Mouse (Mus musculus) forebrain, embryonic 12.5 days (tissue): Measurements from ENCODE around the gene Mrpl20. TPM values are rescaled to one million over a fixed set of nuclear protein-coding genes. Genes with fewer than 3 reads are reported as not detected.

Source experiments
- ATAC-seq: fragments of 200-750 bp; cut with Nextera tagmentation; 2 replicates; pipeline ENCODE4 v1.8.0; 2017; ENCODE audit warnings: moderate TSS enrichment; ENCODE audit not compliant: low FRiP score
- H3K27ac ChIP-seq: fragments of 300-500 bp; sonication (generic); 2 replicates; pipeline ENCODE4 v1.5.1; 2016; ENCODE audit warnings: mild to moderate bottlenecking
- H3K27me3 ChIP-seq: fragments of 300-500 bp; sonication (generic); 2 replicates; pipeline ENCODE4 v1.6.1; 2016; ENCODE audit warnings: mild to moderate bottlenecking
- H3K36me3 ChIP-seq: fragments of 300-500 bp; sonication (generic); replicated peaks from 2 replicates; pipeline ENCODE4 v1.6.1; 2016; ENCODE audit warnings: mild to moderate bottlenecking
- H3K4me1 ChIP-seq: fragments of 300-500 bp; sonication (generic); 2 replicates; pipeline ENCODE4 v1.6.1; 2016
- H3K4me2 ChIP-seq: fragments of 300-500 bp; sonication (generic); 2 replicates; pipeline ENCODE4 v1.6.1; 2016; ENCODE audit warnings: mild to moderate bottlenecking, moderate library complexity
- H3K4me3 ChIP-seq: fragments of 300-500 bp; sonication (generic); replicated peaks from 2 replicates; pipeline ENCODE4 v1.5.1; 2016; ENCODE audit warnings: mild to moderate bottlenecking
- H3K9ac ChIP-seq: fragments of 300-500 bp; sonication (generic); 2 replicates; pipeline ENCODE4 v1.6.1; 2016; ENCODE audit warnings: mild to moderate bottlenecking
- H3K9me3 ChIP-seq: fragments of 300-500 bp; sonication (generic); 2 replicates; pipeline ENCODE4 v1.6.1; 2016
- WGBS: fragments of 180-500 bp; shearing (Covaris S2); methylation state at CpG from one replicate; pipeline ENCODE4 v1.1.7; 2016; 5-methylcytosine and 5-hydroxymethylcytosine counted together
- polyA plus RNA-seq: library from polyadenylated mRNA; unstranded; fragments of >200 nt; fragmentation: Nextera tagmentation; extraction: Ambion mirVana; gene quantifications from 2 replicates; pipeline ENCODE4 v1.2.1, GENCODE M21; 2016

Mrpl20 gene
- polyA plus RNA-seq, 1 experiment from 2014 or later = 209 TPM

GRCm38 (mm10) chr4:155812665-155813181, 10.0 kb downstream of the Mrpl20 start:
- Histone ChIP-seq H3K9ac (peak overlapping the region; percentile 99), H3K4me3 (peak overlapping the region; percentile 100), H3K4me2 (peak overlapping the region; percentile 82), H3K27me3 (no peaks in the 10 kb centered on the region), H3K36me3 (peaks cover 72% of the 10 kb centered on the region), H3K4me1 (peaks cover 21% of the 10 kb centered on the region), H3K9me3 (no peaks in the 10 kb centered on the region), H3K27ac (peak overlapping the region; percentile 89)
- WGBS = under 1% methylated on average over 35 of the region's 49 CpGs
- peak; percentile 54 for ATAC-seq

- no peak overlapping the region for H3K4me2 ChIP-seq
- peaks cover 85% of the 10 kb centered on the region for H3K36me3 ChIP-seq
- H3K27me3 ChIP-seq = no peaks in the 10 kb centered on the region
- H3K27ac ChIP-seq = no peak overlapping the region
- no peaks in the 10 kb centered on the region for H3K9me3 ChIP-seq
- ATAC-seq = no peak
- WGBS = 78% methylated on average over 4 of the region's 4 CpGs
- peaks cover 13% of the 10 kb centered on the region for H3K4me1 ChIP-seq
- no peak overlapping the region for H3K9ac ChIP-seq
- H3K4me3 ChIP-seq = no peak overlapping the region
Observed at GRCm38 (mm10) chr4:155817533-155817932, 14.9 kb downstream of the Mrpl20 start.

- Histone ChIP-seq H3K27me3 (no peaks in the 10 kb centered on the region), H3K4me3 (no peak overlapping the region), H3K36me3 (peaks cover 94% of the 10 kb centered on the region), H3K4me2 (no peak overlapping the region), H3K9me3 (no peaks in the 10 kb centered on the region), H3K9ac (no peak overlapping the region), H3K4me1 (no peaks in the 10 kb centered on the region), H3K27ac (no peak overlapping the region)
- 78% methylated on average over 7 of the region's 7 CpGs for WGBS
- ATAC-seq = no peak
Observed at GRCm38 (mm10) chr4:155821025-155821424, 18.3 kb downstream of the Mrpl20 start.

- ATAC-seq = no peak
- H3K9ac ChIP-seq = no peak overlapping the region
- no peaks in the 10 kb centered on the region for H3K27me3 ChIP-seq
- H3K36me3 ChIP-seq = peaks cover 90% of the 10 kb centered on the region
- H3K9me3 ChIP-seq = no peaks in the 10 kb centered on the region
- H3K27ac ChIP-seq = no peak overlapping the region
- H3K4me1 ChIP-seq = no peaks in the 10 kb centered on the region
- WGBS = 94% methylated on average over 16 of the region's 16 CpGs
- H3K4me2 ChIP-seq = no peak overlapping the region
- H3K4me3 ChIP-seq = no peak overlapping the region
Observed at GRCm38 (mm10) chr4:155823443-155823842, 20.8 kb downstream of the Mrpl20 start.

- no peak overlapping the region for H3K27ac ChIP-seq
- 94% methylated on average over 4 of the region's 4 CpGs for WGBS
- H3K4me2 ChIP-seq = no peak overlapping the region
- no peaks in the 10 kb centered on the region for H3K9me3 ChIP-seq
- no peaks in the 10 kb centered on the region for H3K27me3 ChIP-seq
- H3K4me1 ChIP-seq = peaks cover 24% of the 10 kb centered on the region
- H3K4me3 ChIP-seq = no peak overlapping the region
- no peak for ATAC-seq
- peaks cover 34% of the 10 kb centered on the region for H3K36me3 ChIP-seq
- H3K9ac ChIP-seq = no peak overlapping the region
Observed at GRCm38 (mm10) chr4:155829866-155830265, 27.2 kb downstream of the Mrpl20 start.

GRCm38 (mm10) chr4:155830596-155830995, 27.9 kb downstream of the Mrpl20 start:
- Histone ChIP-seq H3K4me2 (peak overlapping the region; percentile 99), H3K36me3 (peaks cover 27% of the 10 kb centered on the region), H3K9me3 (no peaks in the 10 kb centered on the region), H3K27me3 (no peaks in the 10 kb centered on the region), H3K4me3 (peak overlapping the region; percentile 79; the same call in 1 of the 2 replicates), H3K4me1 (peaks cover 24% of the 10 kb centered on the region), H3K9ac (no peak overlapping the region), H3K27ac (peak overlapping the region; percentile 46; the same call in 1 of the 2 replicates)
- no peak for ATAC-seq
- WGBS = 61% methylated on average over 8 of the region's 8 CpGs

GRCm38 (mm10) chr4:155831205-155831766, 28.6 kb downstream of the Mrpl20 start, which contains the start of gene Aurkaip1:
TSS of gene Aurkaip1 (plus strand) at chr4:155831272.
- Histone ChIP-seq H3K27ac (peak within 1 kb of the TSS; percentile 90), H3K9me3 (no peaks in the 10 kb centered on the region), H3K9ac (peak within 1 kb of the TSS; percentile 79), H3K27me3 (no peaks in the 10 kb centered on the region), H3K36me3 (peaks cover 24% of the 10 kb centered on the region), H3K4me2 (peak within 1 kb of the TSS; percentile 99), H3K4me3 (peak within 1 kb of the TSS; percentile 79), H3K4me1 (peaks cover 24% of the 10 kb centered on the region)
- WGBS = under 1% methylated on average over 49 of the region's 49 CpGs
- ATAC-seq = peak; percentile 94

GRCm38 (mm10) chr4:155831831-155832230, 29.2 kb downstream of the Mrpl20 start:
- WGBS = 1% methylated on average over 25 of the region's 25 CpGs
- ATAC-seq = no peak; the same call in 1 of the 2 replicates

GRCm38 (mm10) chr4:155832321-155832720, 29.6 kb downstream of the Mrpl20 start:
- ATAC-seq = no peak
- Histone ChIP-seq H3K27ac (peak overlapping the region; percentile 90; the same call in 1 of the 2 replicates), H3K4me1 (peaks cover 24% of the 10 kb centered on the region), H3K36me3 (peaks cover 14% of the 10 kb centered on the region), H3K9ac (peak overlapping the region; percentile 79), H3K4me3 (peak overlapping the region; percentile 79), H3K9me3 (no peaks in the 10 kb centered on the region), H3K4me2 (peak overlapping the region; percentile 99), H3K27me3 (no peaks in the 10 kb centered on the region)
- WGBS = 58% methylated on average over 10 of the region's 10 CpGs

More at GRCm38 (mm10) chr4:155831831-155832230, 29.2 kb downstream of the Mrpl20 start:
- peak overlapping the region; percentile 79 for H3K4me3 ChIP-seq
- H3K36me3 ChIP-seq = peaks cover 18% of the 10 kb centered on the region
- H3K9me3 ChIP-seq = no peaks in the 10 kb centered on the region
- H3K27me3 ChIP-seq = no peaks in the 10 kb centered on the region
- H3K4me2 ChIP-seq = peak overlapping the region; percentile 99
- H3K4me1 ChIP-seq = peaks cover 24% of the 10 kb centered on the region
- H3K27ac ChIP-seq = peak overlapping the region; percentile 90
- peak overlapping the region; percentile 79 for H3K9ac ChIP-seq

- Histone ChIP-seq H3K4me1 (peaks cover 24% of the 10 kb centered on the region), H3K36me3 (peaks cover 6% of the 10 kb centered on the region; the same call in 1 of the 2 replicates), H3K4me3 (no peak overlapping the region), H3K9me3 (no peaks in the 10 kb centered on the region), H3K27me3 (no peaks in the 10 kb centered on the region), H3K9ac (no peak overlapping the region), H3K27ac (no peak overlapping the region), H3K4me2 (no peak overlapping the region)
- WGBS = 89% methylated on average over 4 of the region's 4 CpGs
- no peak for ATAC-seq
Observed at GRCm38 (mm10) chr4:155833234-155833633, 30.6 kb downstream of the Mrpl20 start.

GRCm38 (mm10) chr4:155833836-155834235, 31.2 kb downstream of the Mrpl20 start:
- Histone ChIP-seq H3K9me3 (no peaks in the 10 kb centered on the region), H3K9ac (no peak overlapping the region), H3K4me3 (0 out of 2 replicates have a peak overlapping the region, but pooled peaks have one; percentile 7), H3K4me1 (peaks cover 24% of the 10 kb centered on the region), H3K4me2 (no peak overlapping the region), H3K27me3 (no peaks in the 10 kb centered on the region), H3K36me3 (peaks cover 6% of the 10 kb centered on the region; the same call in 1 of the 2 replicates), H3K27ac (peak overlapping the region; percentile 50; the same call in 1 of the 2 replicates)
- WGBS = 31% methylated on average over 2 of the region's 2 CpGs
- no peak for ATAC-seq

GRCm38 (mm10) chr4:155837404-155838010, 34.8 kb downstream of the Mrpl20 start:
- H3K36me3 ChIP-seq = peaks cover 7% of the 10 kb centered on the region; the same call in 1 of the 2 replicates
- H3K4me3 ChIP-seq = no peak overlapping the region
- H3K9me3 ChIP-seq = no peaks in the 10 kb centered on the region
- H3K4me2 ChIP-seq = no peak overlapping the region
- 87% methylated on average over 11 of the region's 11 CpGs for WGBS
- H3K27me3 ChIP-seq = peaks cover 20% of the 10 kb centered on the region
- H3K4me1 ChIP-seq = peaks cover 45% of the 10 kb centered on the region
- ATAC-seq = no peak
- H3K9ac ChIP-seq = no peak overlapping the region
- H3K27ac ChIP-seq = no peak overlapping the region
